Mouse (Mus musculus) T-helper 2 cell (primary cell): Measurements from ENCODE around the gene Tubgcp2.

Experiments
- in situ Hi-C: fragments of 300-600 bp; cut with MboI, MseI; formaldehyde crosslinking; loops from one replicate; pipeline ENCODE4 v1.15.1; 2025; ENCODE audit warnings: high pct_unique_total_duplicates

Tubgcp2 gene

GRCm38 (mm10) chr7:140048361-140049114 lies 12.1 kb upstream of the Tubgcp2 start, which contains the start of gene Msx3:
TSS of gene Msx3 (minus strand) at chr7:140049089.
- in situ Hi-C loops = no loop called here

DNA sequence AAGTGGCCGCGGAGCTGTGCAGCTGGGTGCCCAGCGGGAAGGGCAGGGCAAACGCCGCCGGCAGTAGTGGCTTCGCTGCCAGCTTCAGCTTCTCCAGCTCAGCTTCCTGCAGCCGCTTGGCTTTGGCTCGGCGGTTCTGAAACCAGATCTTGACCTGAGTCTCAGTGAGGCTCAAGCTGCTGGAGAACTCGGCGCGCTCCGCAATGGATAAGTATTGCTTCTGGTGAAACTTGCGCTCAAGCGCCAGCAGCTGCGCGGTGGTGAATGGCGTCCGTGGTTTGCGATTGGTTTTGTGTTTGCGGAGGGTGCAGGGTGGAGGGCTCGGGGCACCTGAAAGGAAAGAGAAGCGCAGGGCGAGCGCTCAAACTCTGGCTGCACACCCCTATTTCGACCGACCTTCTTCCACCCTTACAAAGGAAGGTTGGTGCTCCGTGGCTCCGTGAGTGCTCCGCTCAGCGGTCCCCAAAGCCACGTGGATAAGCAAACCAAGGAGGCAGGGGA lies 11.4 kb upstream of the Tubgcp2 start:
- in situ Hi-C loops = no loop called here

DNA sequence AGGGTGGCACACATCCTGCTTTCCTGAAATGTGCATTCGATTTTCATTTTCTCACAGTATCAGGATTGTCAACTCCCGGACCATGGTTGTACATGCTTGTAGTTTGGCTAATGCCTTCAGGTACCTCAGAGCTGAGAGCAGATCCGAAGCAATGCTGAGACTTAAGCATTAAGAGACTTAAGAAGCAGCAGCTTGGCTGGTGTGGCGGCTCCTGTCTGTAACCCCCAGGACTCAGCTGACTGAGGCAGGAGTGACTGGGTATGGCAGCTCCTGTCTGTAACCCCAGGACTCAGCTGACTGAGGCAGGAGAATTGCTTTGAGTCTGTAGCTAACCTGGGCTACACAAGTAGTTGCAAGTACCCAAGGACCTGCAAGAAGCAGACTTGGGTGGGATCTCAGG lies 9.1 kb upstream of the Tubgcp2 start:
- in situ Hi-C loops = no loop called here

DNA sequence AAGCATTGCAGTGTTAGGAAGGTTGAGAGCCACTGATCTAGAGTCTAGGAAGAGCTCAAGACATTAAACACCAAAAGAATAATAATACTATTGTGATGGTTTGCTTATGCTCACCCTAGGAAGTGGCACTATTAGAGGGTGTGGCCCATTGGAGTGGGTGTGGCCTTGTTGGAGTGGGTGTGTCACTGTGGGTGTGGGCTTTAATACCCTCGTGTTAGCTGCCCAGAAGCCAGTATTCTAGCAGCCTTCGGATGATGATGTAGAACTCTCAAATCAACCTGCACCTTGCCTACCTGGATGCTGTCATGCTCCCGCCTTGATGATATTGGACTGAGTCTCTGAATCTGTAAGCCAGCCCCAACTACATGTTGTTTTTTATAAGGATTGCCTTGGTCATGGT lies 6.3 kb upstream of the Tubgcp2 start:
- in situ Hi-C loops = no loop called here

- in situ Hi-C loops = no loop called here
Measured at GRCm38 (mm10) chr7:140037171-140037555, 694 bp upstream of the Tubgcp2 start.

DNA sequence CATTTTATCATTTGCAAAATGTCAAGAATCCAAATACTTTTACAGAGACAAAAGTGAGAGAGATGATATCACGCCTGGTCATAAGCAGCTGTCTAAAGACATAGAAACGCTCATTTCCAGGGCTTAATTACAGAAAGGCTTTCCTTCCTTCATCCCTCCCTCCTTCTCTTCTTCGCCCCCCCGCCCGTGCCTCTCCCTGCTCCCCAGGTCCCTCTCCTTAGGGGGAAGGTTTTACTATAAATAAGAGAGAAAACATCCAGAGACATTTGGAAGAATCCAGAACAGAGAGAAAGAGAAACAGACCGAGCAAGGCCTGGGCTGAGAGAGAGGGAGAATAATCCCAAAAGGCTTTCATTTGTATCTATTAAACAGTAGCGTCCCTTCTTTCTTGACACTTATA lies 1.0 kb downstream of the Tubgcp2 start:
- in situ Hi-C loops = no loop called here

DNA sequence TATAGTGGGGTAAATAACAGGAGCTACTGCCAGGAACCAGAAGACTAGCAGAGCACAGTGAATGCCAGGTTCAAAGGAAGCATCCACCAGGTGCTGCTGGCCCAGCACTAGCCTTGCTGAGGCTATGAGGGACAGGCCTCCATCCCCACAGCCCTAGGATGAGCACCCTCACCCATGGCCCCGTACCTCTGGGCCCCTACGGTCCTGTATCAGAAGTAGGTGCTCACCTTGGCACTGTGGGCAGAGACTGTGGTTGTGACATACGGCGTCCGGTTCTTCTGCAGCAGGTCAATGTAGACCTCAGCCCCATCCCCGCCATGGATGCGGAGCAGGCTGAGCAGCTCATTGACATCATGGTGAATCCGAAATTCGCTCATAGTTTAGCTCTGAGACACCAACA lies 3.1 kb downstream of the Tubgcp2 start:
- in situ Hi-C loops = no loop called here

- in situ Hi-C loops = no loop called here
Measured at GRCm38 (mm10) chr7:140032366-140032765, 4.1 kb downstream of the Tubgcp2 start.

GRCm38 (mm10) chr7:140031771-140032170 lies 4.7 kb downstream of the Tubgcp2 start:
- in situ Hi-C loops = no loop called here

GRCm38 (mm10) chr7:140011336-140011735 lies 25.1 kb downstream of the Tubgcp2 start:
- in situ Hi-C loops = no loop called here

GRCm38 (mm10) chr7:140007781-140008180 lies 28.7 kb downstream of the Tubgcp2 start:
- in situ Hi-C loops = no loop called here

GRCm38 (mm10) chr7:140006861-140007611 lies 29.4 kb downstream of the Tubgcp2 start:
- in situ Hi-C loops = no loop called here

GRCm38 (mm10) chr7:140004666-140005065 lies 31.8 kb downstream of the Tubgcp2 start:
- in situ Hi-C loops = no loop called here

DNA sequence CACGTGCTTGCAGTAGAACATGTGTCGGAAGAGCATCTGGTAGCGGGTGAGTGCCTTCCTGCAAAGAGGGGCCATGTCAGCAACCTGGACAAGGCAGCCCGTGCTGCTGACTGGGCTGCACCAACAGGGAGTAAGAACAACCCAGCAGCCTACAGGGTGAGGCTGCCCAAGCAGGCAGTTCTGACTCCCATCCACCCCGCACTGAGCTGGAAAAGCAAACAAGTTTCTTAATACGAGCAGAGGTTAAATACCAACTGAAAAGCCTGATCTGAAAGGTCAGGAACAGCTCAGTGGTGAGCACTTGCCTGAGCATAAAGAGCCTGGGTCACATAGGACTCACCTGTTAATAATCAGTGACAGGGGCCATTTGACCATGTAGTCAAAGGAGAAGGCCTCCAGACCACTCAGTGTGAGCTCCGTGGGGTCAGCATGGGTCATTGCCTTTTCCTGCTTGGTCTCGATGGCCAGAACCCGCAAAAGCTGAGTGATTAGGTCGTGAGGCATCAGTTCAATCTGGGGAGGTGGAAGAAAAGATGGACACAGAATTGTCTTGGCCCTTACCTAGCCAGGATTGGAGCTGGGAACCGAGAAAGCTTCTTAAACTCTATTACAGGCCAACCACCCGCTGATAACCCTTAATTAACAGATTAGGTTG lies 35.3 kb downstream of the Tubgcp2 start:
- in situ Hi-C loops = no loop called here

DNA sequence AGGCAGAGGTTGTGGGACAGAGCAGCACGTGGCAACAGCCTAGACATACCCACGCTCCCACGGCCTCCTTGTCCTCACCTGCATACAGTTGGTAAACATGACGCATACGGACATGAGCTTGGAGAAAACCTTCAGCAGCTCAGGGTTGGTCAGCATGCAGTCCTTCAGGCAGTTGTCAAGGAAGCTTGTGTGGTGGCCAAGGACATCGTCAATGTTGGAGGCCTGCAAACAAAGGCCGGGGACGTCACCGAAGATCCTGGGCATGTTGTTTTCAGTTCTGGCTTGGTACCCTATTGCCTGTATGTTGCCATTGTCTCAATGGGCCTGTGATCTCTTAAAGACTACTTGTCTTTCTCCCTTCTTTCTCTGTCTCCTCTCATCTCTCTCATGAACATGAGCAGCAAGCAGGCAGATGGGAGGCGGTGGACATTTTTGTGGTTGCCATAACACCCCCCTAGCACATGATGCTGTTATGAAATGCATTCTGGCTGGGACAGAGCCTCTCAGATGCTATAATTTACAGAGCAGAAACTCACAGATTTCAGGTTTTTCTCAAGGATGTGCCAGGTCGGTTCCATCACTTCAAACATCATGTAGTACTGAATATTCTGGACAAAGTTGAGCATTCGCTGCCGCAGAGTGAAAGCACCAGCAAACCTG lies 37.6 kb downstream of the Tubgcp2 start:
- in situ Hi-C loops = loop anchor here (10.0 kb wide), 1 partner anchor 314 kb away; the partner anchor contains the start of gene Cfap46

- in situ Hi-C loops = loop anchor here (10.0 kb wide), 1 partner anchor 310 kb away; the partner anchor contains the start of gene Cfap46
Measured at GRCm38 (mm10) chr7:139994676-139995075, 41.8 kb downstream of the Tubgcp2 start.

DNA sequence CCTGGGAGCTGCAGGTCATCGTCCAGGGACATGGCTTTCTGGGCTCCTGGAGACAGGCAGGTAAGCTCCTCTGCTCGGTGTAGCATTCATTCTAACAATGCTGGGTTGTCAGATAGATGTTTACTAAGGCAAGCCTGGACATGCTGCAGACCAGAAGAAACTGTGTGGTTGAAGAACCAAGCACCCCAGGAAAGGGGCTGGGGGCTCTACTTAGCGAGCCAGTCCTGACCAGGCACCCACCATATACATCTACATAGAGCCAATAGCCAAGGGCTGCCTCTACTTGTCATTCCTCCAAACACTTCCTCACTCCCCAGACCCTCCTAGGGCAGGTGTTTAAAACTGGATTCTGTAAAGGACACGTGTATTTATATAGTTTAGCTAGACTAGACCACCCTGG lies 42.3 kb downstream of the Tubgcp2 start:
- in situ Hi-C loops = loop anchor here (10.0 kb wide), 1 partner anchor 309 kb away; the partner anchor contains the start of gene Cfap46

DNA sequence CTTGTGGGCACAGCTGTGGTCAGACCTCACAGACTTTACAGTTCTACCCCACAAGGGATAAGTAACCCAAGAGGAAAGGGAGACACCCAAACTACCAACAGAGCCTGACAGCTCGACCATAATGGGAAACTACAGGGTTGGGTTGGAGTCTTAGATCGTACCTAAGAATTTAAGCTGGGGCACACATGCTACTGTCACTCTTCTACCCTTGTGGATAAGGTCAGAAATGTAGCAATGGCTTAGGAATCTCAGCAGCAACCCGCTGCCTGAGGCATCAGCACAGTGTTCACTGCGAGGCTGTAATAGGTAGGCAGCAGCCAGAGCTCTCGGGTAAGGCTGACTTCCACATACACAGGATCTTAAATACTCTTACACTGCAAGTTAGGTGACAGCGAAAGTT lies 42.9 kb downstream of the Tubgcp2 start:
- in situ Hi-C loops = loop anchor here (10.0 kb wide), 1 partner anchor 309 kb away; the partner anchor contains the start of gene Cfap46

- in situ Hi-C loops = loop anchor here (10.0 kb wide), 1 partner anchor 308 kb away; the partner anchor contains the start of gene Cfap46
Measured at GRCm38 (mm10) chr7:139992406-139992805, 44.1 kb downstream of the Tubgcp2 start, which contains the start of gene Adam8. TSS of gene Adam8 (minus strand) at chr7:139992562.

- in situ Hi-C loops = loop anchor here (10.0 kb wide), 1 partner anchor 306 kb away; the partner anchor contains the start of gene Cfap46
Measured at GRCm38 (mm10) chr7:139990864-139991394, 45.5 kb downstream of the Tubgcp2 start.

DNA sequence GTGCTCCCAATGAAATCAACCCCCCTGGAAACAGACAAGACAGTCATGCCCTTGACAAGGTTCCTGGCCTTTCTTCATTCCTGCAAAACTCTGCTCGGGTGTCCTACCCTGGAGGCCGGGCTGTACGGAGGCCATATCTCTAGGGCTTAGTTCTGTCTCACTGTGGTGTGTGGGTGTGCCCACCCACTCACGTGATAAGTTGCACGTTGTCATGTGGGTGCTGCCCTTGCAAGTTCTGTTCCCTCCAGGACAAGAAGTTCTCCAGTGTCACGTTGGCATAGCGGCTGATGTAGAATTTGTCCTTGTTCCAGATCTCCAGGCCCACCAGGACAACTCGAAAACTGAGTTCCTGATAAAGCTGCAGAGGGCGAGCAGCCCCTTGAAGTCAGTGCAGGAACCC lies 48.2 kb downstream of the Tubgcp2 start:
- in situ Hi-C loops = no loop called here
